Mouse (Mus musculus) kidney, postnatal 25 days (tissue): ENCODE measurements around the gene Osmr.

ENCODE experiments used
- DNase-seq, 2 experiments: peaks; one replicate each; pipeline ENCODE4 v3.0.0; 2021; ENCODE audit warnings: mixed read lengths in 2 of 2

The Osmr gene

DNA sequence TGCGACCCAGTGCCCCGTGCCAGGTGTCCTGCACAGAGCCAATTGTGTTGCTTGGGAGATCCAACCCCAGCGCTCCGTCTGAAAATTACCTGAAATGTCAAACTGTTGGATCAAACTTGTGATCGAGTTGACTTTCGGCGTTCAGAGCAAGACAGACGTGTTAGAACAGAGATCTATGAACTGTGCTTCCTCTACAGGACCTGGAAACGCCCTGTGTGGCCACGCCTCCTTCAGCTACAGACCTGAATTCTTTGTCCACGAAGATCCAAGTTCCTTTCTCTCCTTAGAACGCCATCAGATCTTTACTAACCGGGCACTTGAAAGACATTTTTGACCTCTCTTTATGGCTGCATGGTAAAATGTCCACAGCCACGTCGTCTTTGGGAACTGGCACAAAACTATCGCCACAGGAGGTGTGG lies at the start of gene Osmr:
Gene Osmr (minus strand): TSS at position 369 of the 419 bp plus-strand sequence.
- DNase-seq, result peak; percentile 31 to 44

DNA sequence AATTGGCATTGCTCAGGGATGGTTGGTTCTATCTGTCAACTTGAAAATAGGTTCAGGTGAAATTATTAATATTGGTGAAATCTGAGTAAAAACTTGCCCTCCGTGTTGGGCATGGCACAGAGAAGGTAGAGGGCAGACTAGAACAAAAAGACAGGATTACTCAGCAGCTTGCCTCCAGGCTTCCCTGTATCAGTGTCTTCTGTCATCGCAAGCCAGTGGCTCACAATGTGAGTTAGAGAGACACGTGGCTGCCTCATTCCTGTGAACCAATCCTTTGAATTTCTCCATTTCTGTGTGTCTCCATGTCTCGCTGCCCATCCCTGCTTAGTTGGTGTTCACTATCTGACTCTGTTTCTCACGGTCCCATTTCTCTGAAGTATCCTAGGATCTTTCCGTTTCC lies 44.6 kb upstream of the Osmr start:
- no peak for DNase-seq

DNA sequence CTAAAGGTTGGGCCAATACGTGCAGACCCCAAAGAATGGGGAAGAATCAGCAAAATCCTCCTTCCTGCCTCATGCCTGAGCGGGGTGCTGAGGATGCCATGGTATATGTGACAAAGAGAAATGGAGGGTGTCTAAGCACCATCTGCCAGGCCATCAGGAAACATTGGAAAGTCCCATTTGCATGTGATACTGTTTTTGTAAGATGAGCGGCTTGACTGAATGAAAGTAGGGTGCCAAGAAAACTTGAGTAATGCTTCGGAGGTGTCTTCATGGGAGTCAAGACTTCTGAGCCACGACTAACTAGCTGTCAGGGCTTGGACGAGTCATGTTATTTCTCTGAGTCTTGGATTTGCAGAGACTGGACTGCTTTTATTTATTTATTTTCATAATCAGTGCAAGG lies 39.4 kb upstream of the Osmr start:
- DNase-seq, result no peak

DNA sequence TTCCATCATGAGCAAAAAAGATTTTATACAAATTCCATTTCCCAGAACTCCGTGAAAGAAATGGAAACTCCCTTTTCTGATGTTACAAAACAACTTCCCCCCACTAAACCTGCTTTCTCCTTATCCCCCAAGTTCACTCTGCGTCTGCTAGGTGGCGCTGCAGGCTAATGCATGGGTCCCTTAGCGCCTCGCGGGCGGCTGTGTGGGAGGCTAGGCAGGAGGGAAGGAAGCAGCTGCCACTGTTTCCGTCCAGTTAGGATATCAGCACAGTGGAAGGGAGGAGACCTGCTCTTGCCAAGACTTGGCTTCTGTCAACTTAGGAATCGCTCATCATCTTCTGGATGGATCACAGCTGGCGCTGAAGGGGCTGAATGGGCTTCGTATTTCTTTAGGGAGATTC lies 34.9 kb upstream of the Osmr start:
- peak; percentile 88 to 93 for DNase-seq

DNA sequence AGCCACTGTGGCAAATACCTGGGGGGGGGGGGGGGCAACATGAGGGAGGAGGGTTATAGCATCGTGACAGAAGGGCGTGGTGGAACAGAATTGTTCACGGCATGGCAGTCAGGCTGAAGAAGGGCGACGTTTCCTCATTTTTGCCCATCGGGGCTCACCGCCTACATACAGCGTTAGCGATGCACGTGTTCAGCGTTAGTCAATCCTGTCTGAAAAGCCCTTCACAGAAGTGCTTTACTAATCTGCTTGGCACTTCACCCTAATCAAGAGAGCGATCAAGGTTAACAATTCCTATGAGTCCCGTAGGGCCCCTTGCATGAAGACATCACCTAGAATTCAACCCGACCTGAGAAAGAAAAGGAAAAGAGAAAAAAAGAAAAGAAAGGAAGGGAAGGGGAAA lies 34.3 kb upstream of the Osmr start:
- DNase-seq, result no peak

DNA sequence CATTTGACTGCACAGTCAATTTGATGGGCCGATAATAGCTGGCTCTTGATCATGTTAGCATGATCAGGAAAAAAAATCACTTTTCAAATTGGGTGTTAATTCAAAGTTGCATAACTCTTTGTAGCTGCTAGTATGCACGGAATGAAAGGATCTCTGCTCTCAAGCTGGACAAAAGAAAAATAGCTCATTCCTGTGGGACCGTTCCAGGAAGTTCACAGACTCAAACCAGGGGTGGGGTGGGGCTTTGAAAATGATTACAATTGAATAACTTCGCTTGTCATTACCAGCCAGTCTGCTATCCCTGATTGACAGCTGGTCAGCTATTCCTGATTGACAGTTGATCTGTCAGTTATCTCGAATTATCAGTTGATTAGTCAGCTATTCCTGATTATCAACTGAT lies 33.8 kb upstream of the Osmr start:
- no peak for DNase-seq

DNA sequence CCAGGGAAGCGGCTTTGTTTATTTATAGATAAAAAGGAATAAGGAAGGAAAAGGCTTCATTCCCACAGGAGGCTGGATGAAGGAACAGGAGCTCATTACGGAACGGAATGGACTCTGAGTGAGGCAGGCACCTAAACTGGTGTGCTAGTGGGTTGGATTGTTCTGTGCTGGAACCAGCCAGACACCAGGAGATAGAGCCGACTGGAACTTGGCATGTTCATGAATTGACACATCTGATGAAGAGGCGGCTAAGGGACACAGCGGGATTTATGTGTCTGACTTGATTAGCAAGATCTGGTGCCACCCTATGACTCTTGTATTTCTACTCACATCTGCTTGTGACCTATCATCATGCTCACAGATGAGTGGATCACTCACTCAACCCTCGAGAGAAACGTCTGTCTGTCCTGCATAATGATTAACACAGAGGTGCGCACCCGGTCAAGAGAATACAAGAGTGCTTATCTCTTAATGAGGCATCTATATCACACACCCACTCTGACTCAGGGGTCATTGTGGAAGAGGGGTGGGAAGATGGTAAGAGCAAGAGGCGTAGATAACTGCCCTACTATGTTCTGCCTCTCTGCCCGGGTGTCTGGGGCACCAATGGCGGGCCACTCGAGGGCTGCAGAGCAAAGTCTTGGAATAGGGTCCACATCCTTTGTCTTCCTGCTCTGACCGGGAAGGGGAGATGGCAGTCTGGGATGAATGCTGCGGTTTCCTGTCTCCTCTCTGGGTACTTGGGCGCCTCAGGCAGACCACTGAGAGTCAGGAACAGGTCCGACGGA lies 31.7 kb upstream of the Osmr start:
- no peak for DNase-seq

DNA sequence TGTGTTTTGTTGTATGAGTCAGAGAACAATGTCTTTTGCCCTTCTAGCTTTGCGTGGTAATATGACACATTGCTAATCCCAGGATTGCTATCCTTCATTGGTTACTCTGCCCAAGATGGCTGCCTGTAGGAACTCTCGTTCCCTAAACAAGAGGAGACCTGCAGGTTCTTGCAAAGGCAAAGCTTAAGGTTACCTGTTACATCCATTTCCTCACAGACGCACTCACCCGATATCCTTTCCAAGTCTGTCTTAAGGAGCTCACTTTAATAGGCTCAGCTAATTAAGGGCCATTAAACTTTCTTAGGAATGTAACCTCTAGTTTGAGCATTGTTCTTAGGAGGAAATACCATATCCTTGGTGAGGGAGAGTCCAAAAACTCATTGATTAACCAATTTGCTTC lies 31.0 kb upstream of the Osmr start:
- DNase-seq, result no peak

DNA sequence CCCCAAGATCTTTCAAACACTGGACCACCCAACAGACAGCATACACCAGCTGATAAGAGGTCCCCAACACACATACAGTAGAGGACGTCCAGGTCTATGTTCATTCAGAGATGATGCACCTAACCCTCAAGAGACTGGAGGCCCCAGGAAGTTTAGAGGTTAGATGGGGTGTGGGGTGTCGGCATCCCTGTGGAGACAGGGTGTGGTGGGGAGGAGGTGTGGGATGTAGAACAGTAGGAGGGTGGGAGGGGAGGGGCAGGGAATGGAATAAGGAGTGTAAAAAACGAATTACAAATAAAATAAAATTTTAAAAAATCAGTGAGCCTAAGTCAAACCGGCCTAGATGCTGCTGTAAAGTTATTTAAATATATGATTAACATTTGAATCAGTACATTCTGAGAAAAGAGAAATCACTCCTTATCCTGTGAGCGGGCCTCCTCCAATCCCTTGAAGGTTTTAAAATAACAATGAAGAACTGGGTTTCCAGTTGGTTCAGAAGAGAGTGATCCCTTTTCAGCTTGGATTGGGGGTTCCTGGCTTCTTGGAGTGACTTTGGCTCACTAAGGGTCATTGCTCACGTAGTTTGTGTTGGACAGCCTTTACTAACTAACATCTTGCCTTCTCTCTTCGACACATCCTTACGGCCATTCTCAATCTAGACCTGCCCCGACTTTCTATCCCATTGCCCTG lies 28.7 kb upstream of the Osmr start:
- DNase-seq, result no peak

DNA sequence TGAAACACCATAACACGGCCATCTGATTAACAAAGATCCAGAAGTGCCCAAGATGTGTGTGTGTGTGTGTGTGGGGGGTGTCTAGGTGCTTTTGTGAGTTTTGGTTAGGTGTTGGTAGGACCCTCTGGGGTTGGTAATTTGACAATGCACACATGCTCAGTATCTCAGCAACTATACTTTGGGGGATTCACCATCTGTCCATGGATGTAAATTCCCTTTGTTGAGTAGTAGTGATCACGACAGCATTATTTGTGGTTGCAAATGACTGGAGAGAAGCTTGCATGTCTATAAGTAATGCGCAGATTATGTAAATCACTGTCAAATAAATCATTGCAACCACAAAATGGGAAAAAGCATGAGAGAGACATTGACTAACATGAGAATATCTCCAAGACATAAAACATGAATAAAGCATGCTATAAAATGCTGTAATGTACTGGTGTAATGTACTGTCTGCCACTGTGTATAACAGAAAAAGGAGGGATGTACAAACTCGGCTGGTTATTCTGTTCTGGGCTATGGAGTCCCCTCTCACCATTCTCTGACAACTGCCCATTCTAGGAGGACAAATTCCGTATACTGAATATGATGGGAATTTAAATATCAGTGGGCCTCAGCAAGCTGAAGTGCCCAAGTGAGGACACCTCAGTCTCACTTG lies 27.3 kb upstream of the Osmr start:
- DNase-seq, result no peak

DNA sequence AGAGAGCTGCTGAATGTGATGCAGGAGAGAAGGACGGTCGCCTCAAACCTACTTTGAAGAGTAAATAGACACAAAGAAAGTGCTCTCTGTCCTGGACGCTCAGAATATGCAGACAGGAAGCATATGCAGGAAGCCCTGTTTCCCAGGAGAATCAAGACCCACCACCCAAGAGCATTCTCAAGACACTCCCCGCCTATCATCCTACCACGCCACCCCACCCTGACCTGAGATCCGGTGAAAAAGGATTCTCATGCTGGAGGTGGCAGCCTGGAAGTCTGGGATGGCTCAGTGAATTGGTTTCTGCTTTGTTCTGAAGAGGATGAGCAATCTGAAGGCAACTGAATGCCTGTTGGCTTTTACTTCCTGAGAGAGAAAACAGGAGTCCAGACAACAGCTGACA lies 26.5 kb upstream of the Osmr start:
- no peak for DNase-seq

DNA sequence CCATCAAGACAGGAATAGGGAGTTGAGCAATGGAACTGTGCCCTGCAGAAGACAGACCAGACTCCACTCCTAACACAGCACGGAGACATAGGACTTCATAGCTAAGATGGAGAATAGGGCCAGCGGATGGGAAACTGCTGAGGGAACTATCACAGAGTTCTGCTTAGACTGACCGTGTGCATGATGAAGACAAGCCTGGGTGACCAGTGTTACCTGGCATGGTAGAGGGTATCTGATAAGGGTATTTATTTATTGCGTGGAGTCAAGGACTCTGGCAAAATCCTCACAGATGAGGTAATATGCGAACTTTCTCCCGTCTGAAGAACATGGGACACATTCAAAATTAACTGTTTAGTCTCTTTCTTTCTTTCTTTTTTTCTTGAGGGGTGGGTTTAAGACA lies 9.5 kb upstream of the Osmr start:
- DNase-seq, result no peak

DNA sequence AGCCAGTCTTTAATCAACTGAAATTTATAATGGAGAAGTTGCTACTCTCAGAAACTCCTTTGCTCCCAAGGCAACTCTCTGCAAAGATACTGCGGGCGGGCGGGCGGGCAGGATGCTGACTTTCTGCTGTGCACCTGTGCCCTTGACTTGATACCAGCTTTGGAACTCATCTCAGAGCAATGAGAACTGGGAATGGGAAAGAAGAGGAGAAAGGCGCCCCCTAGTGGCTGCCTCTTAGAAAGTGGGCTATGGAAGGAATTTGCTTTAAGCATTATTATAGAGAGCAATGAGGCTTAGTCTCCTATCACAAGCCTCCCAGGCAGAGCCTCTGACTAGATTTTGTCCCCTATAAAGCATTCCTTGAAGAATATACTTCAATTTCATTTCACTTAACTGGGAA lies 9.0 kb upstream of the Osmr start:
- DNase-seq, result peak; percentile 52 to 86

DNA sequence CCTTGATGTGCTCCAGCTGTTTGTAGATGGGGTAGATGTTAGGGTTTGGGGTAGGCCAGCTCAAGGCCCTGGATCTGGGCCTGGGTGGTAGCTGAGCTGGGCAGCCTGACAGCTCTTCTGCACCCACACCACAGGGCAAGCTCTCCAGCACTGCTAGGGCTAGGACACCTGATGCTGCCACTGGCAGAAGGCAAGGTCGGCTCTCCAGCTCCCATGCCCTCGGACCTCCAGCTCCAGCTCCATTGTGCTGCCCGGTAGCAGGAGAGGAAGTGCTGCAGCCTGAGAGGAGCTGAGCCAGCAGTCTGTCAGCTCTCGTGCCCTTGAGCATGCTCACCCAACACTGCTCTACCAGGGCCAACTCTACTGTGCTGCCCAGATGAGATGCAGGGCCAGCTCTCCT lies 8.3 kb upstream of the Osmr start:
- DNase-seq, result no peak

DNA sequence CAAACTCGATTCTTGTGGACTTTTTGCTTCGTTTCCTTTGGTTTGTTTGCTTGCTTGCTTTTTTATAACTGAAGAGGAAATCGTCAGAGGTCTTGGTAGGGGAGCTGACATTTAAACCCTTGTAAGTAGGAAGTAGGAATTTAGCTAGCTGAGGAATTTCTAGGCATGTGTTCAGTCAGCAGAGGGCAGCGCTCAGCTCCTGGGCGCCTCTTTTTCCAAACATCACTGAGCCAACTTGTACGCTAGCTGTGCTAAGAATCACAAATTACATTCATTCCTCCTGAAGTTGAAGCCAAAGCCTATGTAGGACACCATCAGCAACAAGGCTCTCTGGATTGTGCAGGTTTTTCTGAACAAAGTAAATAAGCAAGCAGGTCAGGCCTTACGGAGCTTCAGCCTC lies 7.4 kb upstream of the Osmr start:
- DNase-seq, result peak; percentile 52 to 56

DNA sequence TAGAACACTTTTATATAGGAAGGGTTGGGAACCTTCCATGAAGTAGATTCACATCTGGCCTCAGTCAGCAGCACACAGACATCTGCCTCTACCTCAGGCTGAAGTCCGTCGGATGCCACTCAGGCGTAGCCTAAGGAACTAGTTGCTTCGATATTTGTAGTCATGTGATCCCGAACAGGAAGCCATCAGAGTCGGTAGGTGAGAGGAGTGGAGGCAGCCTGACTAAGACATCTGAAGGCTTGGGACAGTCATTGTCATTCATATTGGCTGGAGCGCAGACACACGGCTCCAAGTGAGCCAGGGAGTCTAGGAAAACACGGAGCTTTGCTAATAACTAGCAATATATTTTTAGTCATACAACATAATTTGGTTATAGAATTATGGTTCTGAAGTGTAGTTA lies 6.4 kb upstream of the Osmr start:
- no peak for DNase-seq

DNA sequence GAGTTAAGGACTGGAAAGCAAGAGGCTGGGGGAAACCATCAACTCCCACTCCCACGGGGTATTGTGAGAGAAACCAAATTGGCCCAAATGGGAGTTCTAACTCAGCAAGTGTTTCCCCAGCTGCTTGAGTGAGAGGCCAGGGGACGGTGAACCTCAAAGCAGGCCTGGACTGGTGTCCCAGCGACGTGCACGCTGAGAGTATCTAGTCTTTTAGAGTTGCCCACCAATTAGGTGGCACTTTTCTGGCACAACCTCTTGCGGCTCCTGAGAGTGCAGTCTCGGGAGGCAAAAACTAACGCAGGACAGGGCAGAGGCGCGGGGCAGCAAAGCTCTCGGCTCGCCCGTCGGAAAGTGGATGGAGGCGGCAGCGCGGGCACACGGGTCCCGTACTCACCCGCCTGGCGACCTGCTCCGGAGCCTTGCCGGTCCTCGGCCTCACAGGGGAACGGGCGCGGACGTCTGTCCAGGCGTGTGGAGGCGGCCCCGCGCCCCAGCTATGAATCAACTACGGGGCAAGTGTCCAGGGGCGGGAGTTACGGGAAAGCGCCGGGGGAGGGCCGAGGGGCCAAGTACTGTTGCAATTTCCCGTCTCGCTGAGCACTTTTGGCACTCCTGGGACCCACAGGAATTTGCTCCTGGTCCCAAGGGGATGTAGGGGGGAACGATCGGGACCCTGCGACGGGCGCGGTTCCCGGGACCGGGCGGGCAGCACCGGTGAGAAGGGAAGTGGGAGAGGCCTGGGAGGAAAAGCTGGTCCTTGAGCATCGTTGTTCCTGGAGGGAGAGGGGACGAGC lies 765 bp downstream of the Osmr start:
- peak; percentile 81 to 86 for DNase-seq

DNA sequence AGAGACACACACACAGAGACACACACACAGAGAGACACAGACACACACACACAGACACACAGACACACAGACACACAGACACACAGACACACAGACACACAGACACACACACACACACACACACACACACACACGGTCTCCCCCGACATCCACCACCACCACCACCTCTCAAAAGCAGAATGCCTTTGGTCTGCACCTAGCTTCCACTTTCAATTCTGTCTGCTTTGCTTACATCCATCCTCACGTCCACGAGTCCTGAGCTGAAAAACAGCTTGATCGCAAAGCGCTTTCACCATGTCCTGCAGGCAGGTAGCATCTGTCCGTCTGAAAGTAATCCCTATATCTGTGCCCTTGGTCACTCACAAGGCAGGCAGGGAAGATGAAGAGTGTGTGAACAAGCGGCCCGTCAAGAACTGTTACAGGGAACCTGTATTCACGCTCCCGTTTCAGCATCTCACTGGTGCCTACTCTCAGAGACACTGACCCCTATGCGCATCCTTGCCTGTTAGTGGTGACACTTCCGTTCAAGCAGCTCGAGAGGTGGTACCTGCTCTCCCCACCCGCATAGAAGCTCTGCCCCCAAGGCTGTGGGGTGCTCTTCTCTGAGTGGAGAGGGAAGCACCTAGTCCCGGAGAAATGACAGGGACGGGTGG lies 1.5 kb downstream of the Osmr start:
- DNase-seq, result peak; percentile 8 to 43

DNA sequence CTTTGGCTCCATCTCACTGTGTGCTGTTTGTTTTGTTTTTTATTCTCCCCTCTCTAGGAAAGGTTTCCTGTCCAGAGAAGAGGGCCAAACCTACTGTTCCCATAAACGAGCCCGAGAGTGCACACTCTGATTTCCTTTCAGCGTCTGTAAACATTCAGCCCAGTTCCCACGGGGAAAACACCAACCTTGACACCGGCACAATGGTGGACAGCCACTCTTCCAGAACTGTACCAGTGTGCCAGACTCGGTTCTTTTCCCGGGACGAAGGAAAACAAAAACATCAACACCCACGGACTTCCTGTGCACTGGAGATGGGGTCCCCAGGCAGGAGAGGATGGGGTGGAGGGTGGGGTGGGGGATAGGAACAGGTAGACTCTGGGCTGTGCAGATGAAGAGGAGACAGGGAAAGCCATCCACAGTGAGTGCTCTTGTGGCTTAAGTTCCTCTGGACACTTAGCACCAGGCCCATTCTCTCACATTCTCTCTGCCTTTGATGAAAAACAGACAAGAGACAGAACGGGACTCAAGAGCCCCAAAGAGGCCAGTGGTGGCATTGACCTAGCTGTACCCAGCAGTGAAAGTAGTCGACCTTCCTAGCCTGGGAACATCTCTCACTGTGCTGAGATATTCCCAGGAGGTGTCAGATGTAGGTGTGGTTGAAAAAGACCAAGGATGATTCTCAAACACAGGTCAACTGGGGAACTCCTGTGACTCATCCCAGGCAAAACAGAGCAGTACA lies 3.0 kb downstream of the Osmr start:
- no peak for DNase-seq

DNA sequence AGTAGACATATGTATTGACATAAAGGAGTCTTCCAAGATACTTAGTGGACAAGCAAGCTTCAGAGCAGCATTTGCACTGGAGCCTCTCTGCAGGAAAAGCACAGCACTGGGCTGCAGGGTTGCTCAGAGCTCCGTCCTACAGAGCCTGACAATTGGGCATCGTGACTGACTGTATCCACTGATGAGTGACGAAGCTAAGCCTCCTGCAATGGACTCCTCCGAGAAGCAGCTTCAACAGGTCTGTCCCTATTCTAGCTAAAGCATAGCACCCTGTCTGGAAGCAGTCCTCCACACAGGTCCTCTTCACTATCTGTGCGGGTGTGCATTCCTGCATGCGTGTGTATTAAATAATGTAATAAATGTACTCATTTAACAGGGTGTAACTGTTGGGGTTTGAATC lies 7.9 kb downstream of the Osmr start:
- no peak for DNase-seq

DNA sequence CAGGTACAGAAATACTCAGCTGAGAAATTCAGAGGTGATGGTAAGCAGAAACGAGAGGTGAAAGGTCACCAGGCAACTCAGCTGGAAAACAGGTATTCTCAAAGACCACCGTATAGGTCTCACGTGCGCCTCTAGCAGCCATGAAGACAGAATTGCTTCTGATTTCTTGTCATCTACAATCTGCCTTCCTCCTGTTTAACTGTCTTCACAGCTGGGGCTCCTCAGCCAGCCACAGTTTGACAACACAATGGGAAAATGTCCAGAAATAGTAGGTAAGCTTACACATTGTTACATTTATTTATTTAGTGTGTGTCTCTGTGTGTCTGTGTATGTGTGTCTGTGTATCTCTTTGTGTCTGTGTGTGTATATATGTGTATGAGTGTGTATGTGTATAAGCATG lies 12.6 kb downstream of the Osmr start:
- no peak for DNase-seq

DNA sequence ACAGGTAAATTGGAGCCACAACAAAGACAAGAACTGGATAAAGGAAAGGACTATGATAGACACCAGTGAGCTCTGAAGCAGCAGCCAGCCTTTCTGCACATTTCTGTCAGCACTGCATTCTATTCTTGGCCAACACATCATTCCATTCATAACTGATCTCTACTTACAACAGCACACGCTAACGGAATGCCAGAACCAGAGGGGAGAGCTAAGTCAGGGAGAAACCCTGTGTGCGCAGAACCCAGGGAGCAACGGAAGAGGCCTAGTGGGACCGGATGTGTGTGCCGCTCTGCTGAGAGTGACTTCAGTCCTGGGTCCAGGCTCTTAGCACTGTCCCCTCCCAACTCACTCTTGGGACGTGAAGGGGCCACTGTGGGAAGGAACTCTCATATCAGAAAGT lies 13.2 kb downstream of the Osmr start:
- peak in 1 of 2 experiments; percentile 13 for DNase-seq
